Mouse (Mus musculus) gastrocnemius, postnatal 25 days (tissue): Measurements from ENCODE around the gene Psma7. TPM values are rescaled to one million over a fixed set of nuclear protein-coding genes. Genes with fewer than 3 reads are reported as not detected.
A peak's percentile ranks its signal among the peaks of the same experiment; 100 is the strongest.

Experiments used
- DNase-seq: peaks from one replicate; pipeline ENCODE4 v3.0.0; 2022
- total RNA-seq, 2 experiments: library from RNA; stranded (reverse); gene quantifications; 1 replicate in 1 of 2; 2 replicates in 1 of 2; pipeline ENCODE4 v1.2.3; 2021

Psma7 gene
- total RNA-seq, 2 experiments from 2014 or later: 115 to 123 TPM

DNA sequence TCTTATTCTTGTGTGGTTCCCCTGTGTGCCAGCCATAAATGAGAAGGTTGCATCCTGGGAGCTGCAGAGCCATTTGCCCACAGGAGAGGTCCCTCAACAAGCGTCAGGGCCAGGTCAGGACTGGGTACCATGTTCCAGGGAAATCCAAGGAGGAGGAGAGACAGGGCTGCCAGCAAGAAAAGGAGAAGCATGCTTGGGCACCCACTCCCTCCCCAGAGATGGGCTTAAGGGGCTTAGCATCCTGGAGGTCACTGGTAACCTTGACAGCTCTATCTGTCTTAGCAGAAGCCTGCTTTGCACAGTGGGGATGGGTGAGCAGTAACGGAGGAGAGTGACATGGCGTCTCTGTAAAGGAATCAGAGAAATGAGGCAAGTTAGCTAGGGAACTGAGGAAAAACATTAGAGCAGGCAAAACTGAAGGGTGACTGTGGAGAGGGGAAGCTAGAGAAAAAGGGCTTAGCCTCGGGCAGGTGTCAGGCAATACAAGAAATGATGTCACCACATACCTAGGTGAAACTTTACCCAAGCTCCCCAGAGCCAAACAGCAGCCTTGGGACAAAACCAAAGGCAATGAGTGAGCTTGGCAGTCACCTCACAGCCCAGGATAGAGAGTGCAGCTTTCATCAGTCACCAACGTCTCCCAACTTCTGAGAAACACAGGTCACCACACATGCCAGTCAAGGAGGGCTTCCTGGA is 36.4 kb downstream of the Psma7 start:
- DNase-seq: peak; percentile 12

DNA sequence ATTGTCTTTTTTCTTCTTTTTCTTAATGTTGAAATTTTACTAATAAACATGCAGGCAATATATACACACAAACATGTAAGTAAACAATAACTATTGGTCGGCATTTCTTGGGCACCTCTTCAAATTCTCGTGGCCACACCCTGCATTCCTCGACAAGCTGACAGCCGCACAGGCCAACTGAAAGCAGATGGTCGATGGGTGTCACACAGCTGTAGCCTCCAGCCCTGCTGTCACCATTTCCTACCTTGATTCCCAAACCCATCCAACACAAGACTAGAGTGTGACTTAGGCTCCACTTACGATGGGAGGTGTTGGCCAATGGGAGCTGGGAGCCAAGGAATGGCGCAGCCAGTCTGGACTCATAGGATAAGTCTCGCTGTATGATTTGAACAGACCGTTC is 40.6 kb downstream of the Psma7 start:
- peak; percentile 2 for DNase-seq

DNA sequence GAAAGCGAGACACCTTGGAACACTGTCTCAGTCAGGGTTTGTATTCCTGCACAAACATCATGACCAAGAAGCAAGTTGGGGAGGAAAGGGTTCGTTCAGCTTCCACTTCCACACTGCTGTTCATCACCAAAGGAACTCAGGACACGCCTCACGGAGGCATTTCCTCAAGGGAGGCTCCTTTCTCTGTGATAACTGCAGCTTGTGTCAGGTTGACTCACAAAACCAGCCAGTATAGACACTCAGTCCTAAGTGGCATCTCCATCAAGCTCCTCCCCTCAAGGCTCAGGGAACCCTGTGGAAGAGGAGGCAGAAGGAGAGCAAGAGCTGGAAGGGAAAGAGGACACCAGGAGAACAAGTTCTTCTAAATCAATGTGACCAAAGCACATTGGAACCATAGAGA is 43.8 kb downstream of the Psma7 start:
- peak; percentile 1 for DNase-seq

DNA sequence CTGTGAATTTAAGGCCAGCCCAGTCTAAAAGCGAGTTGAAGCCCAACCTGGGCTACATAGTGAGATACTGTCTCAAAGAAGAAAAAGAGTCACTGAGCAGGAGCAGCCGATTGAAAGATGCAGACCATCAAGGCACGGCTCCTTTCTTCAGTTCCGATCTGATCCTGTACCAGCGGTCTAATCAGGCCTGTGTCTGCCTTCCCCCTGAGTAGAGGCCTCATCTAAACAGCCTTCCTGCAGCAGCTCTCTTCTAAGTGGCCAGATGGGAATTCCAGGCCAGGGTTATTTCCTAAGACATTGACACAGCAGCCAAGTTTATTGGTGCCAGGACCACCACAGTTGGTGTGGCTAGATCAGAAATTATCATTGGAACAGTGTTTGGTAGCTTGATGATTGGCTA is 49.2 kb downstream of the Psma7 start:
- DNase-seq: peak; percentile 0

DNA sequence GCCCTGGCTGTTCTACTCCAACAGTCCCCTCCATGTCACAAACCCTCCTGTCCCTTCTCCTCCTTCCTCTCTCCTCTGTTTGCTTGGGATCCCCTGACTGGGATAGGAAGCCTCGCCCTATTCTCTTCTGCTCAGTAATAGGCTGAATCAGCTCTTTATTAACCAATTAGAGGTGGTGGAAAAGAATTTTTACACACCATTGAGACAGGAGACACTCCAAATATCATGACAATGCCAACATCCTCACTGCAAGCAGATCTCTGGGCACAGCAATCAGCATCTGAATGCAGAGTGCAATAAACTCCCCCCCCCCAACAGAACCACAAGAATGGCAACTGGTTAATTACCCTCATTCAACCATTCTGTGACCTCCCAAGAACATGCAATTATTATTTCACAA is 53.1 kb downstream of the Psma7 start:
- no peak for DNase-seq

DNA sequence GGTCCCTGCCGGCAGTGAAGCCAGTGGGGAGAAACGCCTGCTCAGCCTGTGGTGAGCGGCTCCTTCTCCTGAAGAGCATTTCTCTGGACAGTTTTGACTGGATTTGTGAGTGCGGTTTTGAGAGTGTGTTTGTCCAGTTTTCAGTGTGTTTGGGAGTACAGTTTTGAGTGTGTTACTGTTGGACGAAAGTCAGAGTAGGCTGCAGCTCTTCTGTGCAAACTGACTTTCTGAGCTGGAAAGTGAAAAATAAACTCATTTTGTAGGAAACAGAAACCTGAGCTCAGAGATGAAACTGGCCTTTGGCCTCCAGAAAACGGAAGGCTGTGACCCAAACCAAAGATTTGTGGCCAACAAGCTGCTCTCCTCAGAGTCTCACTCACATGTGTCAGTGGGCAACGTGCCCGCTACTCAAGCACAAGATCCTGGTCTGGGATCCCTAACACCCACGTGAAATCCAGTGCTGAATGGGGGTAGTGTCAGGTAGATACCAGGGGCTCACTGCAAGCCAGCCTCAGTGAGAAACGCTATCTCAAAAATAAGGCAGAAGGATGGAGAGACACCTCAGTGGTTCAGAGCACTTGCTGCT is 55.7 kb downstream of the Psma7 start:
- no peak for DNase-seq

Other genes with a start within 250 kb of the Psma7 start
- 1 to 10 TPM; 7.2 to 9.9 TPM for gene Taf4, start 65.8 kb downstream of the Psma7 start, total RNA-seq
- 10 to 100 TPM; 39.7 to 43.9 TPM for gene Lsm14b, start 17.4 kb downstream of the Psma7 start, total RNA-seq
- 1 to 10 TPM; 1.7 to 2.2 TPM for gene Ss18l1, start 76 bp upstream of the Psma7 start, total RNA-seq
- gene Mtg2, start 28.2 kb upstream of the Psma7 start, total RNA-seq: 10 to 100 TPM; 12.5 to 13.2 TPM
- gene Hrh3, start 62.1 kb upstream of the Psma7 start, total RNA-seq: not detected
- gene Osbpl2, start 76.9 kb upstream of the Psma7 start, total RNA-seq: 10 to 100 TPM; 15.4 to 16.0 TPM
- 100 to 1,000 TPM in 1 of 2 experiments, 10 to 100 TPM in 1; 88.2 to 102 TPM for gene Adrm1, start 129.1 kb upstream of the Psma7 start, total RNA-seq
- 10 to 100 TPM in 1 of 2 experiments, 1 to 10 TPM in 1; 8.0 to 10.0 TPM for gene Lama5, start 183.4 kb upstream of the Psma7 start, total RNA-seq
- 100 to 1,000 TPM; 342 to 348 TPM for gene Rps21, start 214.9 kb upstream of the Psma7 start, total RNA-seq
- 10 to 100 TPM in 1 of 2 experiments, 1 to 10 TPM in 1; 8.6 to 10.7 TPM for gene Cables2, start 231.1 kb upstream of the Psma7 start, total RNA-seq
- gene Rbbp8nl, start 247.4 kb upstream of the Psma7 start, total RNA-seq: not detected